Mouse (Mus musculus) activated CD4-positive, CD25-positive, alpha-beta regulatory T cell, adult 9 weeks (primary cell): ENCODE measurements around the gene Slfn9. TPM values are rescaled to one million over a fixed set of nuclear protein-coding genes. Genes with fewer than 3 reads are reported as not detected.

Experiments
- polyA plus RNA-seq: library from polyadenylated mRNA; unstranded; fragments of 100-300 nt; shearing (Covaris generic); gene quantifications from one replicate; pipeline ENCODE4 v1.2.1, GENCODE M21; 2017

Slfn9 gene
- 23.4 TPM for polyA plus RNA-seq

GRCm38 (mm10) chr11:82991469-82992166 is at the start of gene Slfn9:
Gene Slfn9 (minus strand): TSS chr11:82991830.

GRCm38 (mm10) chr11:83020621-83021020 is 29.0 kb upstream of the Slfn9 start, which contains the start of gene Slfn8:
Gene Slfn8 (minus strand): TSS chr11:83020810.

GRCm38 (mm10) chr11:82950736-82951481 is 40.7 kb downstream of the Slfn9 start, which contains the start of gene Slfn5:
Gene Slfn5 (plus strand): TSS chr11:82951349.

Other genes with a start within 250 kb of the Slfn9 start
- 0.15 TPM for gene Cct6b, start 227.5 kb downstream of the Slfn9 start, polyA plus RNA-seq
- gene Zfp830, start 227.5 kb downstream of the Slfn9 start, polyA plus RNA-seq = 37.4 TPM
- gene Lig3, start 210.7 kb downstream of the Slfn9 start, polyA plus RNA-seq = 40.9 TPM
- 13.2 TPM for gene Rffl, start 120.6 kb downstream of the Slfn9 start, polyA plus RNA-seq
- 35.0 TPM for gene Rad51d, start 101.2 kb downstream of the Slfn9 start, polyA plus RNA-seq
- 0.24 TPM for gene Fndc8, start 99.7 kb downstream of the Slfn9 start, polyA plus RNA-seq
- 36.6 TPM for gene Nle1, start 83.4 kb downstream of the Slfn9 start, polyA plus RNA-seq
- gene Unc45b, start 81.3 kb downstream of the Slfn9 start, polyA plus RNA-seq = not detected
- 53.0 TPM for gene Slfn5, start 40.5 kb downstream of the Slfn9 start, polyA plus RNA-seq
- 148 TPM for gene Slfn8, start 29.0 kb upstream of the Slfn9 start, polyA plus RNA-seq
- gene Slfn2, start 73.3 kb upstream of the Slfn9 start, polyA plus RNA-seq = 617 TPM
- 239 TPM for gene Slfn1, start 125.0 kb upstream of the Slfn9 start, polyA plus RNA-seq
- 0.93 TPM for gene Slfn4, start 183.4 kb upstream of the Slfn9 start, polyA plus RNA-seq
- 7.4 TPM for gene Slfn3, start 199.5 kb upstream of the Slfn9 start, polyA plus RNA-seq